In the genomic region with DNA sequence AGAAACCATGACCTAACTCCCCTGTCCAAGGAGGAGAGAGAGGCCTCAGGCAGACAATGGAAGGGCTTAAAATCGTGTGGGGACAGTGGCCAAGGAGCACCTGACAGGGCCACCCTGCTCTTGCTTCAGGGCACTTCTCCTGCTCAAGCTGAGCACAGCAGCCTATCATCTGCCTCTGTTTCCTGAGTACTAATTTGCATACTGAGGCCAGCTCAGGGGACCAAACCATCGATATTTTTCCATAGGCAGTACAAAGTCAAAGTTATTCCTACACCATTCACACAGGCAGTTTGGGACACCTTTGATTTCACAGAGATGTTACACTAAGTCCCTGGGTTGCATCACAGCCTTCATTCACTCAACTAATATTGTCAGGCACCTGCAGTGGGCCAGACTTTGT, we compare ENCODE assay signal across 30 mouse cellular contexts.
DNase-seq lines count a peak whose midpoint lies in the region; ATAC-seq and TF ChIP-seq lines count a peak whose summit lies in the region.
"Had no signal": no experiment of that assay in that cellular context is flagged by ENCODE, and none has a peak within 500 bp of the region (broad histone marks: within the 10 kb centered on the region; RNA-seq: fewer than 3 reads in every experiment).

No protein-coding gene starts in this region.

- 0 out of 2 replicates have a peak overlapping the region, but pooled peaks have one; percentile 50 for H3K27ac ChIP-seq in hindbrain, embryonic 10.5 days
- no peak overlapping the region for H3K27ac ChIP-seq in hindbrain, postnatal 0 days
- peak overlapping the region; percentile 20; the same call in 1 of the 2 replicates for H3K27ac ChIP-seq in neural tube, embryonic 13.5 days (replicated peaks)
- no peak overlapping the region for H3K27ac ChIP-seq in neural tube, embryonic 15.5 days (replicated peaks)
- peak overlapping the region; percentile 63 for H3K27ac ChIP-seq in midbrain, embryonic 13.5 days
- H3K27ac ChIP-seq: embryonic facial prominence, embryonic 12.5 days; forebrain, embryonic 13.5 days; heart, adult 2 months; heart, embryonic 13.5 days; kidney, postnatal 0 days; limb, embryonic 10.5 days; liver, embryonic 15.5 days; lung, embryonic 15.5 days had no signal

- peaks cover 35% of the 10 kb centered on the region for H3K4me1 ChIP-seq in hindbrain, embryonic 10.5 days (replicated peaks)
- peaks cover 12% of the 10 kb centered on the region; the same call in 1 of the 2 replicates for H3K4me1 ChIP-seq in hindbrain, postnatal 0 days (ENCODE audit: insufficient read depth, low read length)
- H3K4me1 ChIP-seq in neural tube, embryonic 13.5 days (replicated peaks): peaks cover 36% of the 10 kb centered on the region
- peaks cover 26% of the 10 kb centered on the region for H3K4me1 ChIP-seq in neural tube, embryonic 15.5 days
- peaks cover 32% of the 10 kb centered on the region for H3K4me1 ChIP-seq in midbrain, embryonic 13.5 days (replicated peaks)
- H3K4me1 ChIP-seq: embryonic facial prominence, embryonic 12.5 days; liver, embryonic 15.5 days; lung, embryonic 15.5 days had no signal

- H3K9me3 ChIP-seq in hindbrain, embryonic 10.5 days: no peaks in the 10 kb centered on the region
- no peaks in the 10 kb centered on the region for H3K9me3 ChIP-seq in hindbrain, postnatal 0 days (ENCODE audit: low read length)
- H3K9me3 ChIP-seq in neural tube, embryonic 13.5 days: no peaks in the 10 kb centered on the region
- H3K9me3 ChIP-seq in neural tube, embryonic 15.5 days (replicated peaks): no peaks in the 10 kb centered on the region
- no peaks in the 10 kb centered on the region for H3K9me3 ChIP-seq in midbrain, embryonic 13.5 days
- H3K9me3 ChIP-seq: embryonic facial prominence, embryonic 12.5 days; forebrain, embryonic 13.5 days; heart, embryonic 13.5 days; limb, embryonic 10.5 days; liver, embryonic 15.5 days; lung, embryonic 15.5 days had no signal

- H3K36me3 ChIP-seq in hindbrain, embryonic 10.5 days: no peaks in the 10 kb centered on the region
- no peaks in the 10 kb centered on the region for H3K36me3 ChIP-seq in hindbrain, postnatal 0 days (ENCODE audit: insufficient read depth, low read length)
- H3K36me3 ChIP-seq in neural tube, embryonic 13.5 days: no peaks in the 10 kb centered on the region
- no peaks in the 10 kb centered on the region for H3K36me3 ChIP-seq in neural tube, embryonic 15.5 days
- H3K36me3 ChIP-seq in midbrain, embryonic 13.5 days: no peaks in the 10 kb centered on the region
- H3K36me3 ChIP-seq: embryonic facial prominence, embryonic 12.5 days; G1E; heart, embryonic 13.5 days; limb, embryonic 10.5 days; liver, embryonic 15.5 days; lung, embryonic 15.5 days had no signal

- DNase-seq in hindbrain, embryonic 10.5 days (ENCODE audit: low spot score): no peak
- no peak for DNase-seq in hindbrain, postnatal 0 days (ENCODE audit: low spot score)
- no peak for DNase-seq in frontal cortex, postnatal 10 days (ENCODE audit: low spot score in 2 of 2)
- DNase-seq in kidney, adult 11 months: no peak
- DNase-seq: adrenal gland, adult 2 months; cerebellum, adult 18-20 months; cerebellum, postnatal 14 days; gastrocnemius, postnatal 14 days; heart, adult 2 months; heart, postnatal 36 days; kidney, adult 2 months; liver; lung, postnatal 4 days; retina, postnatal 1 day; right cerebral cortex, postnatal 25 days; spleen, adult 18-20 months had no signal

- no peak for TF ChIP-seq CTCF in hindbrain, postnatal 0 days (IDR thresholded peaks at IDR 0.05; ENCODE audit: low read depth)

- no peak overlapping the region for H3K4me2 ChIP-seq in hindbrain, postnatal 0 days (ENCODE audit: low read depth, low read length)
- H3K4me2 ChIP-seq in neural tube, embryonic 13.5 days: no peak overlapping the region
- no peak overlapping the region for H3K4me2 ChIP-seq in neural tube, embryonic 15.5 days
- H3K4me2 ChIP-seq in midbrain, embryonic 13.5 days (replicated peaks): no peak overlapping the region
- H3K4me2 ChIP-seq: embryonic facial prominence, embryonic 12.5 days; forebrain, embryonic 13.5 days; heart, embryonic 13.5 days; liver, embryonic 15.5 days; lung, embryonic 15.5 days had no signal

- ATAC-seq in hindbrain, postnatal 0 days: no peak
- peak; percentile 10; the same call in 1 of the 2 replicates for ATAC-seq in neural tube, embryonic 13.5 days (ENCODE audit: low read depth)
- ATAC-seq in neural tube, embryonic 15.5 days (ENCODE audit: low FRiP score): no peak
- ATAC-seq in midbrain, embryonic 13.5 days: peak; percentile 15; the same call in 1 of the 2 replicates
- ATAC-seq in erythroid progenitor cell, adult 5-6 weeks (replicated peaks; ENCODE audit: low FRiP score, poor library complexity, severe bottlenecking): no peak
- ATAC-seq: forebrain, embryonic 13.5 days; inflammation-experienced regulatory T-cells, adult 6 months; Patski had no signal

- WGBS in hindbrain, embryonic 10.5 days: 34% methylated on average over 2 of the region's 2 CpGs
- 7% methylated on average over 2 of the region's 2 CpGs for WGBS in hindbrain, postnatal 0 days
- WGBS in neural tube, embryonic 13.5 days: 19% methylated on average over 2 of the region's 2 CpGs
- WGBS in neural tube, embryonic 15.5 days: 11% methylated on average over 2 of the region's 2 CpGs
- WGBS in midbrain, embryonic 13.5 days: 14% methylated on average over 2 of the region's 2 CpGs

- H3K4me3 ChIP-seq in hindbrain, embryonic 10.5 days: no peak overlapping the region
- no peak overlapping the region for H3K4me3 ChIP-seq in hindbrain, postnatal 0 days (ENCODE audit: low read length)
- H3K4me3 ChIP-seq in neural tube, embryonic 13.5 days: no peak overlapping the region
- no peak overlapping the region for H3K4me3 ChIP-seq in neural tube, embryonic 15.5 days (replicated peaks)
- no peak overlapping the region for H3K4me3 ChIP-seq in midbrain, embryonic 13.5 days (replicated peaks)
- H3K4me3 ChIP-seq: embryonic facial prominence, embryonic 12.5 days; forebrain, embryonic 13.5 days; heart, adult 2 months; heart, embryonic 13.5 days; limb, embryonic 10.5 days; liver, embryonic 15.5 days; lung, embryonic 15.5 days had no signal

- H3K27me3 ChIP-seq in hindbrain, embryonic 10.5 days (ENCODE audit: insufficient read depth, poor library complexity, severe bottlenecking): peaks cover 7% of the 10 kb centered on the region; the same call in 1 of the 2 replicates
- H3K27me3 ChIP-seq in hindbrain, postnatal 0 days (ENCODE audit: insufficient read depth, low read length): no peaks in the 10 kb centered on the region
- H3K27me3 ChIP-seq in neural tube, embryonic 13.5 days: no peaks in the 10 kb centered on the region
- peaks cover 4% of the 10 kb centered on the region; the same call in 1 of the 2 replicates for H3K27me3 ChIP-seq in neural tube, embryonic 15.5 days (replicated peaks)
- H3K27me3 ChIP-seq in midbrain, embryonic 13.5 days: no peaks in the 10 kb centered on the region
- H3K27me3 ChIP-seq: embryonic facial prominence, embryonic 12.5 days; forebrain, embryonic 13.5 days; liver, embryonic 15.5 days; lung, embryonic 15.5 days; Patski had no signal

- H3K9ac ChIP-seq in hindbrain, postnatal 0 days (replicated peaks; ENCODE audit: low read length): no peak overlapping the region
- 0 out of 2 replicates have a peak overlapping the region, but pooled peaks have one; percentile 2 for H3K9ac ChIP-seq in neural tube, embryonic 13.5 days
- H3K9ac ChIP-seq in neural tube, embryonic 15.5 days (replicated peaks): no peak overlapping the region
- no peak overlapping the region for H3K9ac ChIP-seq in midbrain, embryonic 13.5 days (replicated peaks)
- H3K9ac ChIP-seq: embryonic facial prominence, embryonic 12.5 days; forebrain, embryonic 13.5 days; heart, embryonic 13.5 days; liver, embryonic 15.5 days; lung, embryonic 15.5 days had no signal

Comparison
In these comparisons a context has a peak if more than half of its experiments do, and no peak if none do; other contexts are left out.
1. H3K27ac ChIP-seq: peak in hindbrain, embryonic 10.5 days (single experiment), neural tube, embryonic 13.5 days (single experiment) and midbrain, embryonic 13.5 days (single experiment); none in hindbrain, postnatal 0 days (single experiment) and neural tube, embryonic 15.5 days (single experiment).
2. ATAC-seq: peak in neural tube, embryonic 13.5 days (single experiment) and midbrain, embryonic 13.5 days (single experiment); none in hindbrain, postnatal 0 days (single experiment), neural tube, embryonic 15.5 days (single experiment) and erythroid progenitor cell, adult 5-6 weeks (single experiment).